Mouse (Mus musculus) spleen, postnatal 14 days (tissue): ENCODE measurements around the gene Grin2b.
"Not testable (repeated sequence)": the region's sequence is repeated elsewhere in the genome, so short reads cannot be mapped to it uniquely, and the experiment has no call there.

ENCODE experiments used
- DNase-seq, 2 experiments: peaks; one replicate each; pipeline ENCODE4 v3.0.0; 2021 to 2022; ENCODE audit warnings: low spot score in 2 of 2

The Grin2b gene

GRCm38 (mm10) chr6:135907137-135907536 lies 266.2 kb downstream of the Grin2b start:
- no peak for DNase-seq

GRCm38 (mm10) chr6:135904391-135904790 lies 268.9 kb downstream of the Grin2b start:
- no peak for DNase-seq

- DNase-seq, result no peak
Measured at GRCm38 (mm10) chr6:135900410-135900809, 272.9 kb downstream of the Grin2b start.

- DNase-seq, result no peak
Measured at GRCm38 (mm10) chr6:135899225-135899624, 274.1 kb downstream of the Grin2b start.

GRCm38 (mm10) chr6:135894793-135895228 lies 278.5 kb downstream of the Grin2b start:
- no peak for DNase-seq

GRCm38 (mm10) chr6:135882611-135883010 lies 290.7 kb downstream of the Grin2b start:
- no peak for DNase-seq

GRCm38 (mm10) chr6:135876163-135876726 lies 297.1 kb downstream of the Grin2b start:
- no peak for DNase-seq

GRCm38 (mm10) chr6:135874626-135875025 lies 298.7 kb downstream of the Grin2b start:
- no peak for DNase-seq

- DNase-seq, result no peak
Measured at GRCm38 (mm10) chr6:135865832-135866231, 307.5 kb downstream of the Grin2b start.

GRCm38 (mm10) chr6:135863965-135864364 lies 309.3 kb downstream of the Grin2b start:
- DNase-seq, result no peak

GRCm38 (mm10) chr6:135859502-135859901 lies 313.8 kb downstream of the Grin2b start:
- DNase-seq, result no peak

- no peak for DNase-seq
Measured at GRCm38 (mm10) chr6:135854173-135854591, 319.1 kb downstream of the Grin2b start.

- no peak for DNase-seq
Measured at GRCm38 (mm10) chr6:135843755-135844154, 329.6 kb downstream of the Grin2b start.

- DNase-seq, result no peak
Measured at GRCm38 (mm10) chr6:135836353-135836752, 337.0 kb downstream of the Grin2b start.

- no peak for DNase-seq
Measured at GRCm38 (mm10) chr6:135833542-135833941, 339.8 kb downstream of the Grin2b start.

- no peak for DNase-seq
Measured at GRCm38 (mm10) chr6:135832041-135832440, 341.3 kb downstream of the Grin2b start.

GRCm38 (mm10) chr6:135831032-135831431 lies 342.3 kb downstream of the Grin2b start:
- no peak for DNase-seq

- DNase-seq, result no peak
Measured at GRCm38 (mm10) chr6:135829458-135829857, 343.9 kb downstream of the Grin2b start.

- DNase-seq, result no peak
Measured at GRCm38 (mm10) chr6:135828976-135829375, 344.3 kb downstream of the Grin2b start.

GRCm38 (mm10) chr6:135827942-135828341 lies 345.4 kb downstream of the Grin2b start:
- no peak for DNase-seq

- no peak for DNase-seq
Measured at GRCm38 (mm10) chr6:135827317-135827716, 346.0 kb downstream of the Grin2b start.

GRCm38 (mm10) chr6:135826776-135827175 lies 346.5 kb downstream of the Grin2b start:
- not testable (repeated sequence) for DNase-seq

GRCm38 (mm10) chr6:135817391-135817790 lies 355.9 kb downstream of the Grin2b start:
- no peak for DNase-seq

GRCm38 (mm10) chr6:135813755-135814154 lies 359.6 kb downstream of the Grin2b start:
- DNase-seq, result no peak
